Mouse (Mus musculus) embryonic facial prominence, embryonic 10.5 days (tissue): ENCODE data around the gene Shroom1. TPM values are rescaled to one million over a fixed set of nuclear protein-coding genes. Genes with fewer than 3 reads are reported as not detected.

Experiments used
- DNase-seq: peaks from one replicate; pipeline ENCODE4 v3.0.0-alpha.2; 2017; ENCODE audit warnings: low spot score
- H3K27ac ChIP-seq: fragments of 300-500 bp; sonication (generic); replicated peaks from 2 replicates; pipeline ENCODE4 v1.5.1; 2016; ENCODE audit warnings: mild to moderate bottlenecking
- H3K27me3 ChIP-seq: fragments of 300-500 bp; sonication (generic); replicated peaks from 2 replicates; pipeline ENCODE4 v1.6.1; 2016; ENCODE audit warnings: low read depth, mild to moderate bottlenecking; ENCODE audit not compliant: poor library complexity, severe bottlenecking
- H3K36me3 ChIP-seq: fragments of 300-500 bp; sonication (generic); replicated peaks from 2 replicates; pipeline ENCODE4 v1.6.1; 2016; ENCODE audit warnings: mild to moderate bottlenecking, moderate library complexity
- H3K4me1 ChIP-seq: fragments of 300-500 bp; sonication (generic); 2 replicates; pipeline ENCODE4 v1.6.1; 2016
- H3K4me3 ChIP-seq: fragments of 300-500 bp; sonication (generic); 2 replicates; pipeline ENCODE4 v1.5.1; 2016; ENCODE audit warnings: mild to moderate bottlenecking, moderate library complexity
- H3K9me3 ChIP-seq: fragments of 300-500 bp; sonication (generic); 2 replicates; pipeline ENCODE4 v1.6.1; 2016; ENCODE audit warnings: mild to moderate bottlenecking
- WGBS: fragments of 180-500 bp; shearing (Covaris S2); methylation state at CpG from one replicate; pipeline ENCODE4 v1.1.7; 2016; 5-methylcytosine and 5-hydroxymethylcytosine counted together
- polyA plus RNA-seq: library from polyadenylated mRNA; unstranded; fragments of >200 nt; fragmentation: Nextera tagmentation; extraction: Ambion mirVana; gene quantifications from 2 replicates; pipeline ENCODE4 v1.2.1, GENCODE M21; 2016

The Shroom1 gene
- polyA plus RNA-seq, 1 experiment from 2014 or later = 2.4 TPM

GRCm38 (mm10) chr11:53430300-53430669, 26.7 kb upstream of the Shroom1 start:
- H3K36me3 ChIP-seq = peaks cover 25% of the 10 kb centered on the region
- DNase-seq = no peak
- under 1% methylated on average over 34 of the region's 34 CpGs for WGBS
- peaks cover 17% of the 10 kb centered on the region for H3K4me1 ChIP-seq
- 0 out of 2 replicates have a peak, but pooled peaks cover 4% of the 10 kb centered on the region for H3K27me3 ChIP-seq
- H3K4me3 ChIP-seq = peak overlapping the region; percentile 99
- peak overlapping the region; percentile 85 for H3K27ac ChIP-seq
- no peaks in the 10 kb centered on the region for H3K9me3 ChIP-seq

DNA sequence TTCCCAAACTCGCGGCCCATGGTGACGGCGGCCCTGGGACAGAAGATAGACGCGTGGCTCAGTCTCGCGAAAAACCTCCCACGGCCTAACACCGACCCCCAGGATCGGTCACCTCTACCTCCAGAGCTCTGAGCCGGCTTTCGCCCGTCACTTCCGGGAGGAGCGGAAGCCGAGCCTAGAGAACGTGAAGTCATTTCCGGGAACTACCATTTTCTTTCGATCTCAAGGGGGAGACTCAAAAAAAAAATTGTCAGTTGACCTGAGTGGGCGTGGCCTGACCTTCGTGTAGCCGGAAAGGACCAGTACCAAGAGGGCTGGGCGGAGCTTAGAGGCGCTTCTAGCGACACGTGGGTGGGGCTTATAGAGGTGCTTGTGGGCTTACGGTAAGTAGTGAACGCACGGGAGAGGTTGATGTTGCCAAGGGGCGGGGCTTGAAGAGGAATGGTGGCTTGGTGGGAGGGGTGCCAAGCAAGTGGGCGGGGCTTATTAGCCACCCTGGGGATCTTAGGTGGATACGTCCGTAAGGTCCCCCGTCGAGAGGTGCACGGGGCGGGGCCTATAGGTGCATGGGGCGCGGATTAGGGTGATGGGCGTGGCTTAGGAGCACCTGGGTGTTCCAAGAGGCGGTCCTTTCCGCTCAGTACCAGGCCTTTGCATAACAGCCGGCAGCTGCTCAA, 26.2 kb upstream of the Shroom1 start, which contains the start of the genes Uqcrq and Gdf9:
Gene Uqcrq, minus strand, starts transcription at position 162 of the 677 bp plus-strand sequence.
Gene Gdf9, plus strand, starts transcription at position 354 of the 677 bp plus-strand sequence.
- Histone ChIP-seq H3K9me3 (no peaks in the 10 kb centered on the region), H3K36me3 (peaks cover 25% of the 10 kb centered on the region), H3K27ac (peak within 1 kb of the TSS; percentile 85), H3K4me3 (peak within 1 kb of the TSS; percentile 99), H3K4me1 (peaks cover 17% of the 10 kb centered on the region), H3K27me3 (0 out of 2 replicates have a peak, but pooled peaks cover 4% of the 10 kb centered on the region)
- DNase-seq = peak; percentile 97
- under 1% methylated on average over 44 of the region's 44 CpGs for WGBS

DNA sequence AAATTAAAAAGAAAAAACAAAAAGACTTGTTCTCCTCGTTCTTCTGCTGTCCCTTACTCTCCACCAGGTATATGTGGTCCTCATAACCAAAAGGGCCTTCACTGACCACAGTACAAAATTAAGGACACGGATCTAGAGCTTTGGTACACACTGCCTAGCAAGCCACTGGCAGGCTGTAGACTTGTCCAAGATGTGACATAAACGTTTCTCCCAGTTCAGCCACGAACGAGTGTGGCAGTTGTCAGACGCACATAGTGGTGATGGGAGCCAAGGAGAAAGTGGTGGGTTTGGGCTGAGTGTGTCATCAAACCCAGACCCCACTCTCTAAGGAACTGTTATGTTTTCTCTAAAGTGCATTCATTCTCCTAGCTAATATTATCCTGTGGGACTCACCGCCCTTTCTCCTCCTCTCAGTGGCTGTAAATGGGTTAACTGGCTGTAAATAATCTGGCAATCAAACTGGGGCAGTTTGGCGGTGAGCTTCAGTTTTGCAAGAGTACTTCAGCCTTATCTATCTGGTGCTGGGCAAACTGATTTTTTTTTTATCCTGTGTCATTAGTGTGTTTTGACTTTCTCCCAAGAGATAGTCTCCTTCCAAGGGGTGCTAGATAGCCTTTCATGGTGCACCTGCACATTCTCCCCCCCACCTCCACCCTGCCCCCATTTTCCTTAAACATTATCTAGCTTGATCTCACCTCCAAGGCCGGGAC, 25.5 kb upstream of the Shroom1 start:
- H3K4me1 ChIP-seq = peaks cover 17% of the 10 kb centered on the region
- no peaks in the 10 kb centered on the region for H3K9me3 ChIP-seq
- 24% methylated on average over 9 of the region's 9 CpGs for WGBS
- no peak for DNase-seq
- H3K27me3 ChIP-seq = 0 out of 2 replicates have a peak, but pooled peaks cover 4% of the 10 kb centered on the region
- peak overlapping the region; percentile 85 for H3K27ac ChIP-seq
- peak overlapping the region; percentile 99 for H3K4me3 ChIP-seq
- H3K36me3 ChIP-seq = peaks cover 25% of the 10 kb centered on the region

DNA sequence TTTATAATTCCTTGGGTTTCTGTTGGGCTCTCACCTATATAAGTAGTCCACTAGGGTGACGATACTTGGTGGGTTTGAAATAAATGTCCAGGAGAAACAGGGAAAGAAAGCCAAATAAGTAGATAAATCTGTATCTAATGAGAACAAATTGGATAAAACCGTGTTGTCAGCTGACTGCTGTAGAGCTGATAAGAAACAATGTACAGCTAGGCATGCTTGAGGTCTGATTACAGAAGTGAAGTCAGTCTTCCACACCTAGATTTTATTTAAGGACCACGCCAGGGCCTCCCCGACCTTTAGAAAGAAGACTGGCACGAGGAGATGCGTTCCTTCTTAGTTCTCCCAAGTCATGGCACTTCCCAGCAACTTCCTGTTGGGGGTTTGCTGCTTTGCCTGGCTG, 23.9 kb upstream of the Shroom1 start:
- no peak for DNase-seq
- Histone ChIP-seq H3K27ac (no peak overlapping the region), H3K9me3 (no peaks in the 10 kb centered on the region), H3K4me1 (peaks cover 17% of the 10 kb centered on the region), H3K36me3 (peaks cover 16% of the 10 kb centered on the region), H3K4me3 (no peak overlapping the region), H3K27me3 (0 out of 2 replicates have a peak, but pooled peaks cover 4% of the 10 kb centered on the region)
- WGBS = 63% methylated on average over 6 of the region's 6 CpGs

DNA sequence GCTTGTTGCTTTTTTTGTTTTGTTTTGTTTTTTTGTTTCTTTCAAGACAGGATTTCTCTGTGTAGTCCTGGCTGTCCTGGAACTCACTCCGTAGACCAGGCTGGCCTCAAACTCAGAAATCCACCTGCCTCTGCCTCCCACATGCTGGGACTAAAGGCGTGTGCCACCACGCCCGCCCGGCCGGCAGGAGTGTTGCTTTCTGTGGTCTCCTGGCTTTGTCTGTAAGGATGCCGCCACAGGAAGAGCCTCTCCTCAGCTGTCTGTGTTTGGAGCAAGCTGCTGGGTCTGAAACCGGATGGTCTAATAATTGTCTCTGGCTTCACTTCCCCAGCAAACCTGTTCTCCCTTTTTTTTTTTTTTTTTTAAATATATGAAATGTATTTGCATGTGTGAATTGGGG, 21.5 kb upstream of the Shroom1 start:
- 85% methylated on average over 8 of the region's 8 CpGs for WGBS
- H3K27me3 ChIP-seq = 0 out of 2 replicates have a peak, but pooled peaks cover 4% of the 10 kb centered on the region
- no peak overlapping the region for H3K4me3 ChIP-seq
- H3K27ac ChIP-seq = no peak overlapping the region
- no peak for DNase-seq
- H3K4me1 ChIP-seq = peaks cover 6% of the 10 kb centered on the region
- no peaks in the 10 kb centered on the region for H3K36me3 ChIP-seq
- H3K9me3 ChIP-seq = no peaks in the 10 kb centered on the region

DNA sequence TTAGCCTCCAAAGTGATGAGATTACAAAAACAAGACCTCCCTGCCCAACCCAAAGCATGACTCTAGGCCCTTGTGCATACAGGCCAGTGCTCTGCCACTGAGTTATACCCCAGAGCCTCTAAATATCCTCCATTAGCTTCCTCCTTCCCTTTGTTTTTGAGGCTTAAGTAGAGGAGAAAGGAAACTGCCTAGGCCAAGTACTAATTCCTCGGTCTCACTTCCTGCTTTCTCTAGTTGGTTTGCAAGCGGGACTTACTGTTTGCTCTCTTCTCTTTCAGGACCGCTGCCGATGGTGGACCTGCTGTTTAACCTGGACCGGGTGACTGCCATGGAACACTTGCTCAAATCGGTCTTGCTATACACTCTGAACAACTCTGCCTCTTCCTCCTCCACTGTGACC, 20.7 kb upstream of the Shroom1 start:
- Histone ChIP-seq H3K27ac (no peak overlapping the region), H3K9me3 (no peaks in the 10 kb centered on the region), H3K4me3 (no peak overlapping the region), H3K4me1 (peaks cover 4% of the 10 kb centered on the region), H3K27me3 (0 out of 2 replicates have a peak, but pooled peaks cover 4% of the 10 kb centered on the region), H3K36me3 (no peaks in the 10 kb centered on the region)
- DNase-seq = no peak
- 91% methylated on average over 6 of the region's 6 CpGs for WGBS

GRCm38 (mm10) chr11:53441921-53442320, 15.1 kb upstream of the Shroom1 start:
- Histone ChIP-seq H3K4me1 (peaks cover 5% of the 10 kb centered on the region), H3K4me3 (no peak overlapping the region), H3K27ac (peak overlapping the region; percentile 57; the same call in 1 of the 2 replicates), H3K27me3 (no peaks in the 10 kb centered on the region), H3K36me3 (no peaks in the 10 kb centered on the region), H3K9me3 (no peaks in the 10 kb centered on the region)
- no peak for DNase-seq
- WGBS = 46% methylated on average over 12 of the region's 12 CpGs

DNA sequence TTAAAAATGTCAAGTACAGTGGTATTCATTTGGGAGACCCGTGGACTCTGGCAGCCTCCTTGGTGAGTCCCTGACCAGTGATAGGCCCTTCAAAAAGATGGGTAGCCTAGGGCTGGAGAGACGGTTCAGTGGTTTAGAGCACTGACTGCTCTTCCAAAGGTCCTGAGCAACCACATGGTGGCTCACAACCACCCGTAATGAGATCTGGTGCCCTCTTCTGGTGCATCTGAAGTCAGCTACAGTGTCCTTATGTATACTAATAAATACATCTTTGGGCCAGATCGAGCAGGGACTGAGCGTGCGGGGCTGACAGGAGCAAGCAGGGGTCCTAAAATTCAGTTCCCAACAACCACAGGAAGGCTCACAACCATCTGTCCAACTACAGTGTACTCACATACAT, 13.1 kb upstream of the Shroom1 start:
- DNase-seq = no peak
- H3K36me3 ChIP-seq = no peaks in the 10 kb centered on the region
- H3K4me3 ChIP-seq = no peak overlapping the region
- no peaks in the 10 kb centered on the region for H3K27me3 ChIP-seq
- no peaks in the 10 kb centered on the region for H3K9me3 ChIP-seq
- H3K27ac ChIP-seq = no peak overlapping the region
- H3K4me1 ChIP-seq = peaks cover 5% of the 10 kb centered on the region
- 48% methylated on average over 6 of the region's 6 CpGs for WGBS

- Histone ChIP-seq H3K27ac (no peak overlapping the region), H3K4me3 (no peak overlapping the region), H3K36me3 (no peaks in the 10 kb centered on the region), H3K27me3 (0 out of 2 replicates have a peak, but pooled peaks cover 6% of the 10 kb centered on the region), H3K9me3 (no peaks in the 10 kb centered on the region), H3K4me1 (peaks cover 5% of the 10 kb centered on the region)
- 66% methylated on average over 13 of the region's 13 CpGs for WGBS
- no peak for DNase-seq
Measured at GRCm38 (mm10) chr11:53445562-53445961, 11.4 kb upstream of the Shroom1 start.

DNA sequence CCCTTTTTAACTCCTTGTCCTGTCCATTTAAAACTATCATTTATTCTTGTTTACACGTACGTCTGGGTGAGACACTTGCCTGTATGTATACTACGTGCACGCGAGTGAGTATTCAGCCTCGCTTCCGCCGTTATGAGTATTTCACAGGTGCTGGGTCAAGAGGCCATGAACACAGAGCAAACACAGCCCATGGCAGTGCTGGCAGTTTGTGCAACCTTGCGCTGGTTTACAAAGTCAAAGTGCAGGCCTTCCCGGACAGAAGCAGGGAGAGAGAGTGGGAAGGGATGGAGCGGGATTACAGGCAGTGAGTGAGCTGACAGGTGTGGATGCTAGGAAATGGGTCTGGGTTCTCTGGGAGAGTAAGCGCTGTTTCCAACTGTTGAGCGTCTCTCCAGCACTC, 10.8 kb upstream of the Shroom1 start:
- Histone ChIP-seq H3K27ac (no peak overlapping the region), H3K36me3 (no peaks in the 10 kb centered on the region), H3K4me3 (no peak overlapping the region), H3K27me3 (0 out of 2 replicates have a peak, but pooled peaks cover 12% of the 10 kb centered on the region), H3K4me1 (peaks cover 5% of the 10 kb centered on the region), H3K9me3 (no peaks in the 10 kb centered on the region)
- DNase-seq = no peak
- 86% methylated on average over 13 of the region's 13 CpGs for WGBS

- Histone ChIP-seq H3K9me3 (no peaks in the 10 kb centered on the region), H3K4me1 (no peaks in the 10 kb centered on the region), H3K36me3 (no peaks in the 10 kb centered on the region), H3K27ac (no peak overlapping the region), H3K4me3 (no peak overlapping the region), H3K27me3 (0 out of 2 replicates have a peak, but pooled peaks cover 13% of the 10 kb centered on the region)
- no peak for DNase-seq
- 89% methylated on average over 8 of the region's 8 CpGs for WGBS
Measured at GRCm38 (mm10) chr11:53447996-53448395, 9.0 kb upstream of the Shroom1 start.

GRCm38 (mm10) chr11:53448529-53448928, 8.5 kb upstream of the Shroom1 start:
- 0 out of 2 replicates have a peak, but pooled peaks cover 13% of the 10 kb centered on the region for H3K27me3 ChIP-seq
- H3K27ac ChIP-seq = no peak overlapping the region
- no peaks in the 10 kb centered on the region for H3K36me3 ChIP-seq
- 90% methylated on average over 1 of the region's 1 CpGs for WGBS
- H3K4me1 ChIP-seq = no peaks in the 10 kb centered on the region
- no peak for DNase-seq
- no peak overlapping the region for H3K4me3 ChIP-seq
- H3K9me3 ChIP-seq = no peaks in the 10 kb centered on the region
